Comparison of ENCODE assay signal across 8 mouse cellular contexts in the genomic region with DNA sequence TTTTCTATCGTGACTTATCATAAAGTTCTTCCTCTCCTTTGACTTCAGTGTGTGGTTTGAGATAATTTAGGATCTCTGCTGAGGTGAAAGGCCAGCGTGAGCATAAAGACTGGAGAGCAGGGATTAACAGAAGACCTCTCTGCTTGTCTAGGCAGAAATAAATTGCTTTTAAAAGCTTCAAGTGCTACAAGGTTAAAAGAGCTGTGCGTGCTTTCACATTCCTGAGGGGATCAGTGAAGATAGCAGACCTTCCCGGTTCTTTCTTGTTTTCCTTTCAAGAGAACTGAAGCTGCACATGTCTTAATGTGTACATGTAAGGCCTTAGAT. TPM values are rescaled to one million over a fixed set of nuclear protein-coding genes. Genes with fewer than 3 reads are reported as not detected.
DNase-seq lines count a peak whose midpoint lies in the region; ATAC-seq and TF ChIP-seq lines count a peak whose summit lies in the region.

No protein-coding gene starts in this region.

- DNase-seq in lung, adult 2 months: no peak
- DNase-seq in lung, postnatal 36 days: no peak
- no peak for DNase-seq in layer of hippocampus, adult 18-20 months (ENCODE audit: low spot score in 2 of 2)
- no peak for DNase-seq in urinary bladder, postnatal 25 days (ENCODE audit: low spot score)
- no peak for DNase-seq in right cerebral cortex, postnatal 4 days

- peak overlapping the region; percentile 85 for H3K27ac ChIP-seq in embryonic facial prominence, embryonic 13.5 days
- H3K27ac ChIP-seq in intestine, embryonic 15.5 days: no peak overlapping the region
- H3K27ac ChIP-seq in neural tube, embryonic 12.5 days: no peak overlapping the region

- H3K4me3 ChIP-seq in lung, adult 2 months (replicated peaks; ENCODE audit: extremely low read depth, low read depth, low read length): peak overlapping the region; percentile 93
- H3K4me3 ChIP-seq in embryonic facial prominence, embryonic 13.5 days: peak overlapping the region; percentile 91
- peak overlapping the region; percentile 92 for H3K4me3 ChIP-seq in intestine, embryonic 15.5 days (replicated peaks)
- H3K4me3 ChIP-seq in neural tube, embryonic 12.5 days: peak overlapping the region; percentile 88

- H3K36me3 ChIP-seq in embryonic facial prominence, embryonic 13.5 days: no peaks in the 10 kb centered on the region
- no peaks in the 10 kb centered on the region for H3K36me3 ChIP-seq in intestine, embryonic 15.5 days
- no peaks in the 10 kb centered on the region for H3K36me3 ChIP-seq in neural tube, embryonic 12.5 days

- peak overlapping the region; percentile 87 for H3K9ac ChIP-seq in embryonic facial prominence, embryonic 13.5 days
- H3K9ac ChIP-seq in intestine, embryonic 15.5 days: peak overlapping the region; percentile 91; the same call in 1 of the 2 replicates
- H3K9ac ChIP-seq in neural tube, embryonic 12.5 days: 0 out of 2 replicates have a peak overlapping the region, but pooled peaks have one; percentile 88

- ATAC-seq in embryonic facial prominence, embryonic 13.5 days (ENCODE audit: insufficient number of reproducible peaks, insufficient read depth, low FRiP score, low TSS enrichment, low read depth): no peak
- no peak for ATAC-seq in intestine, embryonic 15.5 days
- ATAC-seq in neural tube, embryonic 12.5 days (ENCODE audit: low FRiP score, low read depth): no peak

- TF ChIP-seq POLR2A in lung, adult 2 months (IDR thresholded peaks at IDR 0.05; ENCODE audit: borderline replicate concordance, extremely low read depth, low read depth, low read length): no peak

- H3K4me1 ChIP-seq in lung, adult 2 months (ENCODE audit: control insufficient read depth, insufficient read depth, low read length): peaks cover 16% of the 10 kb centered on the region
- peaks cover 40% of the 10 kb centered on the region for H3K4me1 ChIP-seq in embryonic facial prominence, embryonic 13.5 days
- H3K4me1 ChIP-seq in intestine, embryonic 15.5 days (replicated peaks): peaks cover 20% of the 10 kb centered on the region
- H3K4me1 ChIP-seq in neural tube, embryonic 12.5 days: peaks cover 14% of the 10 kb centered on the region

- WGBS in lung, adult 2 months: 15% methylated on average over 4 of the region's 4 CpGs
- 3% methylated on average over 4 of the region's 4 CpGs for whole genome bisulfite sequencing in embryonic facial prominence, embryonic 13.5 days
- 2% methylated on average over 4 of the region's 4 CpGs for WGBS in intestine, embryonic 15.5 days
- WGBS in neural tube, embryonic 12.5 days: under 1% methylated on average over 4 of the region's 4 CpGs

- H3K4me2 ChIP-seq in embryonic facial prominence, embryonic 13.5 days: peak overlapping the region; percentile 63
- H3K4me2 ChIP-seq in intestine, embryonic 15.5 days (replicated peaks): peak overlapping the region; percentile 51
- H3K4me2 ChIP-seq in neural tube, embryonic 12.5 days (replicated peaks): peak overlapping the region; percentile 77

- no peaks in the 10 kb centered on the region for H3K27me3 ChIP-seq in embryonic facial prominence, embryonic 13.5 days
- H3K27me3 ChIP-seq in intestine, embryonic 15.5 days (replicated peaks): no peaks in the 10 kb centered on the region
- H3K27me3 ChIP-seq in neural tube, embryonic 12.5 days (replicated peaks): no peaks in the 10 kb centered on the region

- no peak for TF ChIP-seq CTCF in lung, adult 2 months (IDR thresholded peaks at IDR 0.05; ENCODE audit: insufficient read depth, low read length)

- no peaks in the 10 kb centered on the region for H3K9me3 ChIP-seq in embryonic facial prominence, embryonic 13.5 days
- no peaks in the 10 kb centered on the region for H3K9me3 ChIP-seq in intestine, embryonic 15.5 days
- no peaks in the 10 kb centered on the region for H3K9me3 ChIP-seq in neural tube, embryonic 12.5 days

RNA-seq across cellular contexts. Expression of a gene that starts 1.1 kb away (rescaled TPM):
- 29.0 and 42.9 TPM in 2 replicates for polyA plus RNA-seq in lung, adult 2 months (2012; rRNA removed)
- 39.0 and 39.3 TPM in 2 replicates for polyA plus RNA-seq in embryonic facial prominence, embryonic 13.5 days (2015; fragmentation: Nextera tagmentation; extraction: Ambion mirVana)
- 33.7 and 38.5 TPM in 2 replicates for polyA plus RNA-seq in intestine, embryonic 15.5 days (2015; fragmentation: Nextera tagmentation; extraction: Ambion mirVana)
- 34.6 and 37.9 TPM in 2 replicates for polyA plus RNA-seq in neural tube, embryonic 12.5 days (2016; fragmentation: Nextera tagmentation; extraction: Ambion mirVana)
- total RNA-seq in layer of hippocampus, adult 18-20 months (2021): 10 to 100 TPM; 56.7 to 65.8 TPM

RNA-seq across cellular contexts. Expression of a gene that starts 27.4 kb away (rescaled TPM):
- 33.7 and 34.0 TPM in 2 replicates for polyA plus RNA-seq in lung, adult 2 months (2012; rRNA removed)
- 8.1 and 9.4 TPM in 2 replicates for polyA plus RNA-seq in embryonic facial prominence, embryonic 13.5 days (2015; fragmentation: Nextera tagmentation; extraction: Ambion mirVana)
- polyA plus RNA-seq in intestine, embryonic 15.5 days (2015; fragmentation: Nextera tagmentation; extraction: Ambion mirVana): 5.5 and 6.9 TPM in 2 replicates
- polyA plus RNA-seq in neural tube, embryonic 12.5 days (2016; fragmentation: Nextera tagmentation; extraction: Ambion mirVana): 5.0 and 6.3 TPM in 2 replicates
- 10 to 100 TPM; 38.7 TPM for total RNA-seq in layer of hippocampus, adult 18-20 months (2021)
